ENCODE assay signal across 21 mouse cellular contexts in the genomic region with DNA sequence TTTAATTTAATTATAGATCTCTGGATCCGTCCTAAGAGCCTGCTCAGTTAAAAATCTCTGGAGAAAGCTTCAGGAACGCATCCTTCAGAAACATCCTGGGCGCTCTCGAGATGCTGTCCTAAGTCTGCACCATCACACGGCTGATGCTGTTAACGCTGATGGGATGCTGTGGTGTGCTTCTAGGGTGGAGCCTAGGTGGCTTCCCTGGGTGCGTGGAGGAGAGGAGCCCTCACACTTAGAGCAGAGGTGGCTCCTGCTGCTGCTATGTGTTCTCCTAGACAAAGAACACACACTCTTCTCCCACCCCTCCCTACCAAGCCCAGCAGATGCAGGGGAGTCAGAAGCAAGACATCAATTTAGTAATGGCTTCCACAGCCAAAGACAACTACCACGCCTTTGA.
DNase-seq lines count a peak whose midpoint lies in the region; ATAC-seq lines count a peak whose summit lies in the region.
"Had no signal": no experiment of that assay in that cellular context is flagged by ENCODE, and none has a peak within 500 bp of the region (broad histone marks: within the 10 kb centered on the region; RNA-seq: fewer than 3 reads in every experiment).

No protein-coding gene starts in this region.

- no peak for DNase-seq in embryonic facial prominence, embryonic 10.5 days (ENCODE audit: low spot score)
- no peak for DNase-seq in hindbrain, embryonic 14.5 days (ENCODE audit: low spot score)
- DNase-seq in adrenal gland, postnatal 14 days, result no peak
- no peak for DNase-seq in adipocyte (ENCODE audit: low spot score)
- DNase-seq: B cell, adult 2 months; cerebellum, postnatal 25 days; embryo, embryonic 11 days; heart, postnatal 14 days; kidney, adult 9 months; liver; right cerebral cortex, adult 18-20 months; thymus, postnatal 36 days had no signal

- peak overlapping the region; percentile 35 for H3K27ac ChIP-seq in kidney, embryonic 15.5 days
- no peak overlapping the region for H3K27ac ChIP-seq in kidney, embryonic 14.5 days (ENCODE audit: low read depth, low read length)
- peak overlapping the region; percentile 41; the same call in 1 of the 2 replicates for H3K27ac ChIP-seq in embryonic facial prominence, embryonic 10.5 days (replicated peaks)
- H3K27ac ChIP-seq in hindbrain, embryonic 14.5 days, result 0 out of 2 replicates have a peak overlapping the region, but pooled peaks have one; percentile 45
- peak overlapping the region; percentile 52; the same call in 1 of the 2 replicates for H3K27ac ChIP-seq in limb, embryonic 13.5 days
- H3K27ac ChIP-seq: forebrain, embryonic 15.5 days; heart, embryonic 10.5 days; midbrain, embryonic 13.5 days had no signal

- no peak for ATAC-seq in kidney, embryonic 15.5 days (replicated peaks; ENCODE audit: low FRiP score)
- no peak for ATAC-seq in kidney, embryonic 14.5 days (ENCODE audit: low FRiP score, low TSS enrichment)
- ATAC-seq in hindbrain, embryonic 14.5 days (ENCODE audit: low FRiP score), result no peak
- no peak for ATAC-seq in limb, embryonic 13.5 days (ENCODE audit: low FRiP score, low read depth)
- ATAC-seq in monocyte, adult 5-6 weeks (replicated peaks; ENCODE audit: insufficient number of reproducible peaks, low FRiP score, low TSS enrichment, poor library complexity, severe bottlenecking), result no peak
- ATAC-seq: forebrain, embryonic 15.5 days; lung, postnatal 0 days; midbrain, embryonic 13.5 days had no signal

- peaks cover 52% of the 10 kb centered on the region for H3K4me1 ChIP-seq in kidney, embryonic 15.5 days
- peaks cover 15% of the 10 kb centered on the region for H3K4me1 ChIP-seq in kidney, embryonic 14.5 days (ENCODE audit: control insufficient read depth, insufficient read depth, low read length)
- H3K4me1 ChIP-seq in embryonic facial prominence, embryonic 10.5 days, result peaks cover 44% of the 10 kb centered on the region
- no peaks in the 10 kb centered on the region for H3K4me1 ChIP-seq in hindbrain, embryonic 14.5 days (replicated peaks; ENCODE audit: control insufficient read depth, insufficient read depth, low read length)
- H3K4me1 ChIP-seq in limb, embryonic 13.5 days, result peaks cover 37% of the 10 kb centered on the region
- H3K4me1 ChIP-seq: forebrain, embryonic 15.5 days; midbrain, embryonic 13.5 days had no signal

- H3K27me3 ChIP-seq in kidney, embryonic 15.5 days, result no peaks in the 10 kb centered on the region
- H3K27me3 ChIP-seq in kidney, embryonic 14.5 days (ENCODE audit: control insufficient read depth, insufficient read depth, low read length), result no peaks in the 10 kb centered on the region
- H3K27me3 ChIP-seq in embryonic facial prominence, embryonic 10.5 days (replicated peaks; ENCODE audit: low read depth, poor library complexity, severe bottlenecking), result no peaks in the 10 kb centered on the region
- H3K27me3 ChIP-seq in hindbrain, embryonic 14.5 days (ENCODE audit: control insufficient read depth, insufficient read depth, low read length), result no peaks in the 10 kb centered on the region
- H3K27me3 ChIP-seq in limb, embryonic 13.5 days, result no peaks in the 10 kb centered on the region
- H3K27me3 ChIP-seq: forebrain, embryonic 15.5 days; midbrain, embryonic 13.5 days had no signal

- no peaks in the 10 kb centered on the region for H3K9me3 ChIP-seq in kidney, embryonic 15.5 days (replicated peaks)
- H3K9me3 ChIP-seq in kidney, embryonic 14.5 days (ENCODE audit: control insufficient read depth, low read length), result no peaks in the 10 kb centered on the region
- H3K9me3 ChIP-seq in embryonic facial prominence, embryonic 10.5 days, result no peaks in the 10 kb centered on the region
- H3K9me3 ChIP-seq in hindbrain, embryonic 14.5 days (ENCODE audit: control insufficient read depth, low read length), result no peaks in the 10 kb centered on the region
- H3K9me3 ChIP-seq in limb, embryonic 13.5 days, result no peaks in the 10 kb centered on the region
- H3K9me3 ChIP-seq: forebrain, embryonic 15.5 days; heart, embryonic 10.5 days; midbrain, embryonic 13.5 days had no signal

- no peak overlapping the region for H3K4me2 ChIP-seq in kidney, embryonic 15.5 days
- no peak overlapping the region for H3K4me2 ChIP-seq in kidney, embryonic 14.5 days (replicated peaks; ENCODE audit: low read depth, low read length)
- H3K4me2 ChIP-seq in hindbrain, embryonic 14.5 days (replicated peaks), result no peak overlapping the region
- no peak overlapping the region for H3K4me2 ChIP-seq in limb, embryonic 13.5 days (replicated peaks)
- H3K4me2 ChIP-seq: forebrain, embryonic 15.5 days; midbrain, embryonic 13.5 days had no signal

- H3K9ac ChIP-seq in kidney, embryonic 15.5 days, result no peak overlapping the region
- H3K9ac ChIP-seq in kidney, embryonic 14.5 days (ENCODE audit: low read depth, low read length), result no peak overlapping the region
- H3K9ac ChIP-seq in hindbrain, embryonic 14.5 days, result no peak overlapping the region
- no peak overlapping the region for H3K9ac ChIP-seq in limb, embryonic 13.5 days
- H3K9ac ChIP-seq: forebrain, embryonic 15.5 days; midbrain, embryonic 13.5 days had no signal

- 76% methylated on average over 8 of the region's 8 CpGs for WGBS in kidney, embryonic 15.5 days
- WGBS in kidney, embryonic 14.5 days, result 78% methylated on average over 8 of the region's 8 CpGs
- WGBS in embryonic facial prominence, embryonic 10.5 days, result 80% methylated on average over 8 of the region's 8 CpGs
- whole genome bisulfite sequencing in hindbrain, embryonic 14.5 days, result 75% methylated on average over 8 of the region's 8 CpGs
- 73% methylated on average over 8 of the region's 8 CpGs for WGBS in limb, embryonic 13.5 days

- no peak overlapping the region for H3K4me3 ChIP-seq in kidney, embryonic 15.5 days (replicated peaks)
- H3K4me3 ChIP-seq in kidney, embryonic 14.5 days (ENCODE audit: low read length), result no peak overlapping the region
- no peak overlapping the region for H3K4me3 ChIP-seq in embryonic facial prominence, embryonic 10.5 days
- H3K4me3 ChIP-seq in hindbrain, embryonic 14.5 days (replicated peaks; ENCODE audit: low read length), result no peak overlapping the region
- no peak overlapping the region for H3K4me3 ChIP-seq in limb, embryonic 13.5 days
- H3K4me3 ChIP-seq: erythroblast, embryonic 14.5 days; forebrain, embryonic 15.5 days; heart, embryonic 10.5 days; midbrain, embryonic 13.5 days had no signal

- H3K36me3 ChIP-seq in kidney, embryonic 15.5 days, result no peaks in the 10 kb centered on the region
- no peaks in the 10 kb centered on the region for H3K36me3 ChIP-seq in kidney, embryonic 14.5 days (ENCODE audit: control insufficient read depth, insufficient read depth, low read length)
- no peaks in the 10 kb centered on the region for H3K36me3 ChIP-seq in embryonic facial prominence, embryonic 10.5 days (replicated peaks)
- H3K36me3 ChIP-seq in hindbrain, embryonic 14.5 days (replicated peaks; ENCODE audit: control insufficient read depth, insufficient read depth), result no peaks in the 10 kb centered on the region
- no peaks in the 10 kb centered on the region for H3K36me3 ChIP-seq in limb, embryonic 13.5 days
- H3K36me3 ChIP-seq: forebrain, embryonic 15.5 days; heart, embryonic 10.5 days; midbrain, embryonic 13.5 days had no signal
